Mouse (Mus musculus): Measurements from ENCODE around the gene Gm20388.

- TF ChIP-seq CTCF (IDR thresholded peaks at IDR 0.05; ENCODE audit: low read depth) = no peak
- no peak for TF ChIP-seq EP300 (optimal IDR thresholded peaks at IDR 0.05)
Measured at GRCm38 (mm10) chr8:122285727-122286126, 2375.1 kb downstream of the Gm20388 start.
